Comparison of ENCODE assay signal across 8 mouse cellular contexts in genomic region chr2:32966184-32966688, GRCm38 (mm10). TPM values are rescaled to one million over a fixed set of nuclear protein-coding genes. Genes with fewer than 3 reads are reported as not detected.
DNase-seq lines count a peak whose midpoint lies in the region; ATAC-seq and TF ChIP-seq lines count a peak whose summit lies in the region.

No protein-coding gene starts in this region.

- TF ChIP-seq CTCF in layer of hippocampus, adult 2 months (conservative IDR thresholded peaks at IDR 0.05), result no peak
- no peak for TF ChIP-seq CTCF in cortical plate, adult 2 months (IDR thresholded peaks at IDR 0.05; ENCODE audit: extremely low read depth, insufficient read depth, low read length)
- TF ChIP-seq CTCF in hindbrain, postnatal 0 days (IDR thresholded peaks at IDR 0.05; ENCODE audit: low read depth), result no peak
- no peak for TF ChIP-seq CTCF in midbrain, postnatal 0 days (IDR thresholded peaks at IDR 0.05)

- 12% methylated on average over 13 of the region's 13 CpGs for WGBS in hindbrain, postnatal 0 days
- 12% methylated on average over 13 of the region's 13 CpGs for WGBS in midbrain, postnatal 0 days

- peaks cover 14% of the 10 kb centered on the region for H3K36me3 ChIP-seq in hindbrain, postnatal 0 days (ENCODE audit: insufficient read depth, low read length)
- peaks cover 8% of the 10 kb centered on the region; the same call in 1 of the 2 replicates for H3K36me3 ChIP-seq in midbrain, postnatal 0 days (ENCODE audit: insufficient read depth, low read length)

- DNase-seq in layer of hippocampus, adult 2 months (ENCODE audit: low spot score in 2 of 2), result no peak
- DNase-seq in layer of hippocampus, adult 9-10 months (ENCODE audit: low spot score), result no peak
- no peak for DNase-seq in hindbrain, postnatal 0 days (ENCODE audit: low spot score)
- no peak for DNase-seq in midbrain, postnatal 0 days (ENCODE audit: low spot score)
- no peak for DNase-seq in adrenal gland, postnatal 36 days
- no peak for DNase-seq in frontal cortex, adult 2 months (ENCODE audit: extremely low spot score in 1 of 2, low spot score in 1 of 2)
- no peak for DNase-seq in retina, postnatal 1 day

- peak overlapping the region; percentile 81 for H3K4me2 ChIP-seq in hindbrain, postnatal 0 days (ENCODE audit: low read depth, low read length)
- peak overlapping the region; percentile 87 for H3K4me2 ChIP-seq in midbrain, postnatal 0 days (ENCODE audit: low read depth, low read length, poor library complexity, severe bottlenecking)

- peak; percentile 50; the same call in 1 of the 2 replicates for ATAC-seq in hindbrain, postnatal 0 days
- ATAC-seq in midbrain, postnatal 0 days (ENCODE audit: low FRiP score), result no peak; the same call in 1 of the 2 replicates

- no peaks in the 10 kb centered on the region for H3K9me3 ChIP-seq in hindbrain, postnatal 0 days (ENCODE audit: low read length)
- H3K9me3 ChIP-seq in midbrain, postnatal 0 days (ENCODE audit: low read length), result no peaks in the 10 kb centered on the region

- H3K27ac ChIP-seq in layer of hippocampus, adult 2 months, result peak overlapping the region; percentile 100
- peak overlapping the region; percentile 94 for H3K27ac ChIP-seq in cortical plate, adult 2 months (ENCODE audit: insufficient read depth, low read length)
- H3K27ac ChIP-seq in hindbrain, postnatal 0 days, result peak overlapping the region; percentile 98
- H3K27ac ChIP-seq in midbrain, postnatal 0 days (ENCODE audit: low read depth, low read length), result peak overlapping the region; percentile 91

- H3K4me1 ChIP-seq in cortical plate, adult 2 months (ENCODE audit: control insufficient read depth, insufficient read depth, low read length), result 0 out of 2 replicates have a peak, but pooled peaks cover 1% of the 10 kb centered on the region
- peaks cover 13% of the 10 kb centered on the region for H3K4me1 ChIP-seq in hindbrain, postnatal 0 days (ENCODE audit: insufficient read depth, low read length)
- 0 out of 2 replicates have a peak, but pooled peaks cover 3% of the 10 kb centered on the region for H3K4me1 ChIP-seq in midbrain, postnatal 0 days (ENCODE audit: insufficient read depth, low read length)

- TF ChIP-seq POLR2A in cortical plate, adult 2 months (IDR thresholded peaks at IDR 0.05; ENCODE audit: extremely low read depth, insufficient read depth, low read length), result no peak

- peak overlapping the region; percentile 70 for H3K9ac ChIP-seq in hindbrain, postnatal 0 days (replicated peaks; ENCODE audit: low read length)
- peak overlapping the region; percentile 59 for H3K9ac ChIP-seq in midbrain, postnatal 0 days (replicated peaks; ENCODE audit: low read length, poor library complexity, severe bottlenecking)

- peak overlapping the region; percentile 71 for H3K4me3 ChIP-seq in layer of hippocampus, adult 2 months
- H3K4me3 ChIP-seq in cortical plate, adult 2 months (ENCODE audit: insufficient read depth, low read length), result peak overlapping the region; percentile 65
- H3K4me3 ChIP-seq in hindbrain, postnatal 0 days (ENCODE audit: low read length), result peak overlapping the region; percentile 57
- H3K4me3 ChIP-seq in midbrain, postnatal 0 days (ENCODE audit: low read depth, low read length), result peak overlapping the region; percentile 46

- H3K27me3 ChIP-seq in hindbrain, postnatal 0 days (ENCODE audit: insufficient read depth, low read length), result no peaks in the 10 kb centered on the region
- H3K27me3 ChIP-seq in midbrain, postnatal 0 days (ENCODE audit: insufficient read depth, low read length), result no peaks in the 10 kb centered on the region

RNA-seq across cellular contexts. Expression of gene Lrsam1, which starts 4.8 kb away (rescaled TPM):
- total RNA-seq in layer of hippocampus, adult 2 months (2021), result 10 to 100 TPM; 36.8 to 37.9 TPM
- polyA plus RNA-seq in cortical plate, adult 2 months (2012; rRNA removed), result 25.6 and 25.9 TPM in 2 replicates
- 37.9 and 50.0 TPM in 2 replicates for total RNA-seq in hindbrain, postnatal 0 days (2014; rRNA removed)
- polyA plus RNA-seq in hindbrain, postnatal 0 days (2015; fragmentation: Nextera tagmentation; extraction: Ambion mirVana), result 19.5 and 22.1 TPM in 2 replicates
- 31.4 and 37.3 TPM in 2 replicates for total RNA-seq in midbrain, postnatal 0 days (2014; rRNA removed)
- polyA plus RNA-seq in midbrain, postnatal 0 days (2015; fragmentation: Nextera tagmentation; extraction: Ambion mirVana), result 25.3 and 26.2 TPM in 2 replicates
- 10 to 100 TPM; 18.4 to 27.1 TPM for total RNA-seq in adrenal gland, postnatal 36 days (2021)
- 21.5 and 26.0 TPM in 2 replicates for polyA plus RNA-seq in frontal cortex, adult 2 months (2012; rRNA removed)

RNA-seq across cellular contexts. Expression of gene Rpl12, which starts 4.9 kb away (rescaled TPM):
- 100 to 1,000 TPM; 115 to 125 TPM for total RNA-seq in layer of hippocampus, adult 2 months (2021)
- 484 and 506 TPM in 2 replicates for polyA plus RNA-seq in cortical plate, adult 2 months (2012; rRNA removed)
- total RNA-seq in hindbrain, postnatal 0 days (2014; rRNA removed), result 154 and 168 TPM in 2 replicates
- 92.2 and 101 TPM in 2 replicates for polyA plus RNA-seq in hindbrain, postnatal 0 days (2015; fragmentation: Nextera tagmentation; extraction: Ambion mirVana)
- 173 and 196 TPM in 2 replicates for total RNA-seq in midbrain, postnatal 0 days (2014; rRNA removed)
- 102 and 107 TPM in 2 replicates for polyA plus RNA-seq in midbrain, postnatal 0 days (2015; fragmentation: Nextera tagmentation; extraction: Ambion mirVana)
- total RNA-seq in adrenal gland, postnatal 36 days (2021), result 100 to 1,000 TPM; 165 to 189 TPM
- polyA plus RNA-seq in frontal cortex, adult 2 months (2012; rRNA removed), result 374 and 403 TPM in 2 replicates

RNA-seq across cellular contexts. Expression of gene Slc2a8, which starts 15.6 kb away (rescaled TPM):
- total RNA-seq in layer of hippocampus, adult 2 months (2021), result 10 to 100 TPM; 19.1 to 21.7 TPM
- polyA plus RNA-seq in cortical plate, adult 2 months (2012; rRNA removed), result 47.5 TPM in 2 replicates
- 38.2 and 41.2 TPM in 2 replicates for total RNA-seq in hindbrain, postnatal 0 days (2014; rRNA removed)
- polyA plus RNA-seq in hindbrain, postnatal 0 days (2015; fragmentation: Nextera tagmentation; extraction: Ambion mirVana), result 32.6 and 33.4 TPM in 2 replicates
- 34.6 and 36.0 TPM in 2 replicates for total RNA-seq in midbrain, postnatal 0 days (2014; rRNA removed)
- polyA plus RNA-seq in midbrain, postnatal 0 days (2015; fragmentation: Nextera tagmentation; extraction: Ambion mirVana), result 30.7 and 34.8 TPM in 2 replicates
- total RNA-seq in adrenal gland, postnatal 36 days (2021), result 10 to 100 TPM; 18.8 to 19.4 TPM
- polyA plus RNA-seq in frontal cortex, adult 2 months (2012; rRNA removed), result 37.7 and 40.8 TPM in 2 replicates
